31 mouse cellular contexts compared by ENCODE assay signal in genomic region chr12:111343956-111344355, GRCm38 (mm10). TPM values are rescaled to one million over a fixed set of nuclear protein-coding genes. Genes with fewer than 3 reads are reported as not detected.
DNase-seq lines count a peak whose midpoint lies in the region; ATAC-seq and TF ChIP-seq lines count a peak whose summit lies in the region.
"Had no signal": no experiment of that assay in that cellular context is flagged by ENCODE, and none has a peak within 500 bp of the region (broad histone marks: within the 10 kb centered on the region; RNA-seq: fewer than 3 reads in every experiment).

No protein-coding gene starts in this region.

- ATAC-seq in heart, postnatal 0 days (ENCODE audit: insufficient read depth, low read depth): no peak
- no peak for ATAC-seq in midbrain, postnatal 0 days (ENCODE audit: low FRiP score)
- ATAC-seq in midbrain, embryonic 14.5 days (ENCODE audit: low FRiP score, low TSS enrichment): no peak
- ATAC-seq: forebrain, embryonic 13.5 days; Patski had no signal

- H3K4me1 ChIP-seq in heart, postnatal 0 days (ENCODE audit: control insufficient read depth, insufficient read depth): peaks cover 11% of the 10 kb centered on the region
- no peaks in the 10 kb centered on the region for H3K4me1 ChIP-seq in midbrain, postnatal 0 days (ENCODE audit: insufficient read depth, low read length)
- no peaks in the 10 kb centered on the region for H3K4me1 ChIP-seq in midbrain, embryonic 14.5 days (ENCODE audit: control insufficient read depth, insufficient read depth, low read length)
- H3K4me1 ChIP-seq: forebrain, embryonic 13.5 days had no signal

- no peaks in the 10 kb centered on the region for H3K27me3 ChIP-seq in heart, postnatal 0 days (ENCODE audit: control insufficient read depth, insufficient read depth, low read length)
- H3K27me3 ChIP-seq in midbrain, postnatal 0 days (ENCODE audit: insufficient read depth, low read length): no peaks in the 10 kb centered on the region
- H3K27me3 ChIP-seq in midbrain, embryonic 14.5 days (ENCODE audit: control insufficient read depth, insufficient read depth, low read length): no peaks in the 10 kb centered on the region
- H3K27me3 ChIP-seq: forebrain, embryonic 13.5 days; heart, embryonic 13.5 days; hindbrain, embryonic 12.5 days; kidney, embryonic 15.5 days; lung, embryonic 15.5 days; neural tube, embryonic 13.5 days; Patski; stomach, embryonic 15.5 days had no signal

- no peak overlapping the region for H3K9ac ChIP-seq in heart, postnatal 0 days (replicated peaks; ENCODE audit: low read depth, low read length)
- no peak overlapping the region for H3K9ac ChIP-seq in midbrain, postnatal 0 days (replicated peaks; ENCODE audit: low read length, poor library complexity, severe bottlenecking)
- H3K9ac ChIP-seq in midbrain, embryonic 14.5 days (replicated peaks; ENCODE audit: low read length): no peak overlapping the region
- H3K9ac ChIP-seq: forebrain, embryonic 13.5 days; heart, embryonic 13.5 days; hindbrain, embryonic 12.5 days; kidney, embryonic 15.5 days; lung, embryonic 15.5 days; neural tube, embryonic 13.5 days; stomach, embryonic 15.5 days had no signal

- DNase-seq in heart, postnatal 0 days (ENCODE audit: low spot score): no peak
- DNase-seq in heart, adult 18-20 months: no peak
- no peak for DNase-seq in left cerebral cortex, adult 2 months (ENCODE audit: extremely low spot score in 1 of 2, low spot score in 2 of 2)
- DNase-seq in left cerebral cortex, postnatal 4 days: no peak
- no peak for DNase-seq in midbrain, postnatal 0 days (ENCODE audit: low spot score)
- no peak for DNase-seq in midbrain, embryonic 14.5 days
- DNase-seq in cerebellum, adult 9-11 months: no peak
- DNase-seq in heart, adult 11 months: no peak
- DNase-seq: adrenal gland, postnatal 10 days; B cell, adult 2 months; cerebellum, adult 8-10 months; cerebellum, postnatal 36 days; gastrocnemius, postnatal 25 days; heart, postnatal 14 days; kidney, adult 11 months; kidney, postnatal 36 days; layer of hippocampus, postnatal 36 days; liver; lung, postnatal 36 days; retina, postnatal 1 day; right cerebral cortex, postnatal 25 days; thymus, postnatal 25 days had no signal

- H3K9me3 ChIP-seq in heart, postnatal 0 days (replicated peaks; ENCODE audit: control insufficient read depth, low read length): no peaks in the 10 kb centered on the region
- H3K9me3 ChIP-seq in midbrain, postnatal 0 days (ENCODE audit: low read length): no peaks in the 10 kb centered on the region
- H3K9me3 ChIP-seq in midbrain, embryonic 14.5 days (ENCODE audit: control insufficient read depth, low read length): no peaks in the 10 kb centered on the region
- H3K9me3 ChIP-seq: forebrain, embryonic 13.5 days; heart, embryonic 13.5 days; hindbrain, embryonic 12.5 days; kidney, embryonic 15.5 days; lung, embryonic 15.5 days; neural tube, embryonic 13.5 days; stomach, embryonic 15.5 days had no signal

- TF ChIP-seq EP300 in heart, postnatal 0 days (IDR thresholded peaks at IDR 0.05; ENCODE audit: low read depth): no peak

- peak; percentile 21; the same call in 1 of the 2 replicates for TF ChIP-seq CTCF in heart, postnatal 0 days (IDR thresholded peaks at IDR 0.05; ENCODE audit: low read depth)
- peak; percentile 17 for TF ChIP-seq CTCF in left cerebral cortex, adult 2 months (IDR thresholded peaks at IDR 0.05)
- TF ChIP-seq CTCF in midbrain, postnatal 0 days (IDR thresholded peaks at IDR 0.05): peak; percentile 53

- peaks cover 40% of the 10 kb centered on the region for H3K36me3 ChIP-seq in heart, postnatal 0 days (replicated peaks; ENCODE audit: control insufficient read depth, insufficient read depth, low read length)
- H3K36me3 ChIP-seq in midbrain, postnatal 0 days (ENCODE audit: insufficient read depth, low read length): peaks cover 26% of the 10 kb centered on the region
- H3K36me3 ChIP-seq in midbrain, embryonic 14.5 days (ENCODE audit: control insufficient read depth, insufficient read depth, low read length): peaks cover 30% of the 10 kb centered on the region

- intact Hi-C loops in left cerebral cortex, adult 2 months (cut with DNase I): no loop called here
- intact Hi-C loops in left cerebral cortex, postnatal 4 days (cut with DNase I): no loop called here

- H3K4me3 ChIP-seq in heart, postnatal 0 days (ENCODE audit: low read depth, low read length): no peak overlapping the region
- no peak overlapping the region for H3K4me3 ChIP-seq in left cerebral cortex, adult 2 months
- no peak overlapping the region for H3K4me3 ChIP-seq in midbrain, postnatal 0 days (ENCODE audit: low read depth, low read length)
- no peak overlapping the region for H3K4me3 ChIP-seq in midbrain, embryonic 14.5 days (replicated peaks; ENCODE audit: low read depth, low read length)
- H3K4me3 ChIP-seq: forebrain, embryonic 13.5 days; heart, embryonic 13.5 days; hindbrain, embryonic 12.5 days; kidney, embryonic 15.5 days; lung, embryonic 15.5 days; neural tube, embryonic 13.5 days; stomach, embryonic 15.5 days had no signal

- no peak overlapping the region for H3K4me2 ChIP-seq in heart, postnatal 0 days (ENCODE audit: low read depth, low read length)
- no peak overlapping the region for H3K4me2 ChIP-seq in midbrain, postnatal 0 days (ENCODE audit: low read depth, low read length, poor library complexity, severe bottlenecking)
- H3K4me2 ChIP-seq in midbrain, embryonic 14.5 days (ENCODE audit: low read length): no peak overlapping the region
- H3K4me2 ChIP-seq: forebrain, embryonic 13.5 days; heart, embryonic 13.5 days; hindbrain, embryonic 12.5 days; kidney, embryonic 15.5 days; lung, embryonic 15.5 days; midbrain, embryonic 11.5 days; neural tube, embryonic 13.5 days; stomach, embryonic 15.5 days had no signal

- 54% methylated on average over 1 of the region's 1 CpGs for WGBS in heart, postnatal 0 days
- 61% methylated on average over 1 of the region's 1 CpGs for WGBS in midbrain, postnatal 0 days
- WGBS in midbrain, embryonic 14.5 days: 68% methylated on average over 1 of the region's 1 CpGs

- no peak overlapping the region for H3K27ac ChIP-seq in heart, postnatal 0 days (ENCODE audit: low read depth)
- no peak overlapping the region for H3K27ac ChIP-seq in left cerebral cortex, adult 2 months
- H3K27ac ChIP-seq in midbrain, postnatal 0 days (ENCODE audit: low read depth, low read length): no peak overlapping the region
- no peak overlapping the region for H3K27ac ChIP-seq in midbrain, embryonic 14.5 days (replicated peaks; ENCODE audit: low read depth, low read length)
- H3K27ac ChIP-seq: forebrain, embryonic 13.5 days; heart, embryonic 13.5 days; hindbrain, embryonic 12.5 days; kidney, embryonic 15.5 days; lung, embryonic 15.5 days; neural tube, embryonic 13.5 days; stomach, embryonic 15.5 days had no signal

RNA-seq across cellular contexts. Expression of gene Cdc42bpb, which starts 33.6 kb away (rescaled TPM):
- total RNA-seq in heart, postnatal 0 days (2014; rRNA removed; ENCODE audit: low replicate concordance): 119 and 147 TPM in 2 replicates
- polyA plus RNA-seq in heart, postnatal 0 days (2015; fragmentation: Nextera tagmentation; extraction: Ambion mirVana): 13.9 and 18.2 TPM in 2 replicates
- total RNA-seq in heart, adult 18-20 months (2021): 10 to 100 TPM; 52.7 to 57.6 TPM
- total RNA-seq in left cerebral cortex, adult 2 months (2021): 100 to 1,000 TPM; 137 to 142 TPM
- total RNA-seq in left cerebral cortex, postnatal 4 days (2021): 100 to 1,000 TPM; 153 to 168 TPM
- 190 and 259 TPM in 2 replicates for total RNA-seq in midbrain, postnatal 0 days (2014; rRNA removed)
- 35.4 and 36.4 TPM in 2 replicates for polyA plus RNA-seq in midbrain, postnatal 0 days (2015; fragmentation: Nextera tagmentation; extraction: Ambion mirVana)
- polyA plus RNA-seq in midbrain, embryonic 14.5 days (2014; fragmentation: Nextera tagmentation; extraction: Ambion mirVana): 47.8 and 54.6 TPM in 2 replicates
